Mouse (Mus musculus) brain, embryonic 14.5 days (tissue): ENCODE data around the gene Gm49510.

Experiments
- CTCF ChIP-seq: fragments of 200-500 bp; IDR thresholded peaks from 2 replicates; pipeline ENCODE4 v1.5.1; 2012; ENCODE audit warnings: inconsistent platforms, mild to moderate bottlenecking, moderate library complexity, borderline replicate concordance; ENCODE audit not compliant: insufficient read depth, insufficient read length; ENCODE audit errors: extremely low read depth
- POLR2A ChIP-seq: fragments of 200-500 bp; IDR thresholded peaks from 2 replicates; pipeline ENCODE4 v1.6.1; 2012; ENCODE audit warnings: mild to moderate bottlenecking, inconsistent platforms, borderline replicate concordance; ENCODE audit not compliant: poor library complexity, insufficient read depth, insufficient read length, severe bottlenecking; ENCODE audit errors: extremely low read depth

DNA sequence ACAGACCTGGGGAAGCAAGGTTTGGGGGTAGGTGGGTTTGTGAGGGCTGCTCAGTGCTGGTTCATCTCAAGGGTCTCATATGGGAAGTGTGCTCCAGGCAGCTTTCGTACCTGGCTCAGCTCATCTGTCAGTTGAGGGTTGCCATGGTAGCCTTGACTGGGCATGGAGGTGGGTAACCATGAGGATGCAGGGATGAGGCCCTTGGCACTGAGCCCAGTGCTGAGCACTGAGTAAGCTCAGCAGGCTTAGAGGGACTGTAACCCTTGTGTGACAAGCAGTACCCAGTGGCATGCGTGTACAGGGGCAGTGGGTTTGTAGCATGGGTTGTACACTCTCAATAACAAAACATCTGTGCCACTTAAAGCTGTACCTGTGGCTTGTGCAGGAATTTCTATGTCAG lies 38.5 kb downstream of the Gm49510 start:
- TF ChIP-seq CTCF (no peak), POLR2A (no peak)
